Mouse (Mus musculus) erythroid progenitor cell, adult 5-6 weeks (primary cell): ENCODE measurements around the gene Lrmda. TPM values are rescaled to one million over a fixed set of nuclear protein-coding genes. Genes with fewer than 3 reads are reported as not detected.

ENCODE experiments used
- ATAC-seq: replicated peaks from 2 replicates; pipeline ENCODE4 v1.8.0; 2016; ENCODE audit warnings: moderate number of reproducible peaks, mild to moderate bottlenecking, moderate TSS enrichment, inconsistent platforms; ENCODE audit not compliant: poor library complexity, low FRiP score, severe bottlenecking
- total RNA-seq, 2 experiments: library from RNA; stranded (forward) in 1 of 2; stranded (reverse) in 1 of 2; fragments of 150-400 nt in 1 of 2; fragments of 186-747, 209-891 nt in 1 of 2; gene quantifications; 2 replicates each; pipeline versions ENCODE4 v1.2.3 to v1.2.4; 2015 to 2017; ENCODE audit warnings: low replicate concordance in 2 of 2

Gene Lrmda
- total RNA-seq, 2 experiments from 2014 or later, result 12.2 TPM; not detected in 1

DNA sequence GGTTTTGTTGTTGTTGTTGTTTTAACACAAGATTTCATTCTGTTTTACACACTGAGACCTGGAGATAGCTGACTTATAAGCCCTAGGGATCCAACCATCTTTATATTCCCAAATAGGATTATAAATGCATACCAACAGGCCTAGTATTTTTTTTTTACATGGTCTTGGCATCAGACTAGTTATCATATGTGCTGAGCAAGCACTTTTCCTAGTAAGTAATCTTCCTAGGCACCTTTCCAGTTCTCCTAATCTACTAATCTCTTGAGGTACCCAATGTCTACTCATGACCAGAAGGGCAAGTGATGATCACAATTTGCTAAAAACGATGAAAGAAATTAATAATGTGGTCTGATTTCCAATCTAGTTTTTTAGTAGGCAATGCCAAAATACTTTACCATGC lies 909.2 kb downstream of the Lrmda start:
- no peak for ATAC-seq

DNA sequence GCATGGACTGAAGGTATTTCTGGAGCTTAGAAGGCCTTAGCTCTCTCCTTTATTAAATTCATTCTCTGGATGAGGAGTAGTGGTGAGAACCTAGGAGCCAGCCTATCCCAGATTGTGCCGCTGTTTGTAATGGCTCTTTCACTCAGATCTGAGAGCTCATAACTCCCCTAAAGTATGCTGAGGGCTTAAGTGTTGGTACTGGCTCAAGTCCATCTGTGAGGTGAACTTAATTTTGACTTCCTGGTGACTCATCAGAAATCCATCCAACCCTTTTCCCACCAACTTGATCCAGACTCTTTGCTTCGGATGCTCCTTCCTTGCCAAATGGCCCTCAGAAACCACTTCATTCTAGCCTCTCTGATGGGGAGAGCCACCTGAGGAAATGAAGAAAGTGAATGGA lies 910.1 kb downstream of the Lrmda start:
- no peak for ATAC-seq

DNA sequence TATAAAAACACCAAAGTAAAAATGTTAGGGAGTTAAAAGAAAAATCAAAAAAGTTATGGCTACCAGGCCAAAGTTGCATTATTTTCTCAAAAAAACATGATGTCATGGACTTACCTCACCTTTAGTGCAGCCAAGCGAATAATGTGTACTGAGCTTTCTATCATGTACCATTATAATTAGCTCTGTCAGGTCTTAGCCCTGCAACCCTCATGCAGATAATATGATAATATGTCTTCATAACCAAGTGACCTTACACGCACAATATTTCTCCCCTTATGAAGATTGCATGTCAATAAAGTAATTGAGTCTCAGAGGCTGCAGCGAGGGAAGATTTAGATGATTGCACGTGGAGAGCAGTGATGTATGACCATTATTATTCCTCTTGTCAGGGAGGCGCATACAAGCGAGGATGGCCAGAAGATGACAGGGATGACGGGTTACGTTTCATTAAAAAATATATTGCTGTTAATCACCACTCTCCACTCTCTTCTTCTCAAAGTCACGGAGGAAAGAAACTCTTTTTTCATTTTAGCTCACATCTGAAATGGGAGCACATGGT lies 911.1 kb downstream of the Lrmda start:
- ATAC-seq, result no peak

DNA sequence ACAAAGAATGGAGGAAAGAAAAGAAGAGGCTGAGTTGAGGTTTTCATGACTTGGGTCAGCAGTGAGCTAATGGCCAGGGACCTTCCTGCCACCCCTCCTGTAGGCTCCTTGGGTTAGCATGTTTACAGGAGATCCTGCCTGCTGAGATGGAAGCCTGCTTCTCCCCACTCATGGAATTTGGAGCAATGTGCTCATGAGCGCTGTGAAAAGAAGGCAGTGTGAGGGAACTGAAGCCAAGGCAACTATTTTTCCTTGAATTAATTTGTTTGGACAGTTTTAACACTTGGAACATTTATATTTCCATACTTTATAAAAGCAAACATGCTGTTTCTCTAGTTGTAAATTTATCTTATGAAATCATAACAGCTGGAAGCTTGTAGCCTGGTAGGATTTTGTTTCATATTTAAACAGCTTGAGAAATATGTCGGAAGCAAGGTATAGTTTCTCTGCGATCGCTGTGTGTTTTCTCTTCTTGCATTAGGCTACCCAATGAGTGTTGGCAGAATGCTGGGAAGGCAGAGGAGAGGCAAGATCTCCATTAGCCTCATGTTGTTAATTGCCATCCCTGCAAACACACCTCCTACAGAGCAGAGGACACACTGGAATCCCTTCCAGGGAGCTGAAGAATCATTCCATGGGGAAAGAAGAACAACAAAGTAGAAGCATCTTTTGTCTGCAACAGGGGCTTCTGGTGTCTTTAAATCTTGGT lies 911.8 kb downstream of the Lrmda start:
- no peak for ATAC-seq

DNA sequence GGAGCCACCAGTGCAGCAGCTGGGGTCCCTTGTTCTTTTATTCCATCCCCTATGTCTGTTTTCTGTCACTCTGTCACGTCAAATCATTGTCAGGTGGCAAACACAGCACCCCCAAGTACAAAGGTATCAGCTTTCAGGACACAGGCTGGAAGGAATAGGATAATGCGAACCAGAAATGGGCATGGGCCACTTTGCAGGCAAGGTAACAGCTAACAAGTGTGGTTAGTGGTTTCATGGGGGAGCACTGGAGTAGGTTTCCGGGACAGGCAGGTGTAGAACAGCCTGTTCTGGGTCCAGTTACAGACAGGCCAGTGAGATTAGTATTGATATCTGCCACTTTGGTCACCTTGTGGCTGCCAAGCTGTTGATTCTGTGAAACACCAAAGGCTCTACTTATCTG lies 917.2 kb downstream of the Lrmda start:
- ATAC-seq, result no peak

DNA sequence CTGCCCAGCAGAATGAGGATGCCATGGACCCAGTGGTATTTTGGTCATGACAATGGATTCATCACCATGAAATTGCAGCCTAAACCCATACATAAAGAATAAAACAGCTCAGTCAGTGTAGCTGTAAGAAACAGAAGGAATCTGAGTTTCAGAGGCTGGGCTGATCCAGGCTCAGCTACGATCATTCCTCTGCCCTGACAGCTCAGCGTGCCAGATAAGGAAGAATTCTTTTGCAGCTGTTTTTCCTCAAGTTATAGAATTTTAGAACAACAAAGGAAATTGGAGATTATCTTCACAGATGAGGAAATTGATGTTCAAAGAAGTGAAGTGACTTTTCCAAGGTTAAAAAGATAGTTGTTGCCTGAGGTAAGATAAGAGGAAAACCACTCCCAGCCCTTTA lies 921.1 kb downstream of the Lrmda start:
- ATAC-seq, result no peak

DNA sequence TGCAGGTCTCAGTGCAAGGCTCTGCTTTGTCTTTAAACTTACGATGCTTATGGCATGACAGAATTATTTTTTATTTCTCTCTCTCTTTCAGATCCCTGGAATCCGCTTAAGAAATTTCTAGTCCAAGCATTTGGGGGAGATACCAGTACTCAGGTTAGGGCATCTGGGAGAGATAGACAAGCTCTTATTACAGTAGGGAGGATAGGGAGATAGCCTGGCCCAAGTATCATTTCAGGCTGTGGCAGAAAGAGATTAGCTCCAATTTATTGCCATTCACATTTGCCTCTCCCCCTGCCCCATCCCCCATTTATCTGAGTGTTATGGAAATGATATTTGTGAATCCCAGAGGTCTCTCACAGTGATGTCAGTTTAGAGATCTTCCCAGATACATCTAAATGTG lies 923.1 kb downstream of the Lrmda start:
- no peak for ATAC-seq

DNA sequence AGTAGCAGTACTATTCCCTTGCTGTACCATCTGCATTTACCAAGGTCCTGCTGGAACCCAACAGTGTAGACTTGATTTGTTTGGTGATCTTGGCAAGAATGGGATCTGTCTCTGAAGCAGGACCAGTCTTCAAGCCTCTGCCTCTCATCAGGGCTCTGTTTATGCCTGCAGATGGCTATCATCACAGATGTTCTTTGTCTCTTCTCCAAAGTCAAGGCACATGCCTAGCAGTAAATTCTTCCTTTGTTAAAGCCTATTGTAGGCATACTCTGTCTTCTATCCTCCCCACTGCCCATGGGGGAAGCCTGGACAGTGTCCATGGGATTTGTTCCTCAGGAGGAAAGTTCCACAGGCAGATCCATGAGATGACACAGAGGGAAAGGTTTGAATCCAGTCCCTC lies 930.0 kb downstream of the Lrmda start:
- no peak for ATAC-seq

DNA sequence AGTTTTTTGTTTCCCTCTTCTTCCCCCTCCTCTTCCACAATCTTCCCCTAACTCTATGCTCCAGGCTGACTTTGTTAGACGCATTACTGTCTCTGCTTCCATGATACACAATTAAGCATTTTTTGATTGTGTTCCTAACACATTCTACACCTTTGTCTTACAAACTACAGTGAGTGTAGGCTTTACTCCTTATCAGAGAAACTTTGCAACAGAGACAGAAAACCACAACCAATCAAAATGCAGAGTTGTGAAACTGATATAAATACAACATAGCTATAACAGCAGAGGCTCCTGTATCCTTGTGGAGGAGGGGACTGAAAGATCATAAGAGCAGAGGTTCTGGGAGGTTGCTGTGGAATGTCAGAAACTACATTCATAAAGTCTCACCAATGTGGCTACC lies 933.5 kb downstream of the Lrmda start:
- no peak for ATAC-seq

DNA sequence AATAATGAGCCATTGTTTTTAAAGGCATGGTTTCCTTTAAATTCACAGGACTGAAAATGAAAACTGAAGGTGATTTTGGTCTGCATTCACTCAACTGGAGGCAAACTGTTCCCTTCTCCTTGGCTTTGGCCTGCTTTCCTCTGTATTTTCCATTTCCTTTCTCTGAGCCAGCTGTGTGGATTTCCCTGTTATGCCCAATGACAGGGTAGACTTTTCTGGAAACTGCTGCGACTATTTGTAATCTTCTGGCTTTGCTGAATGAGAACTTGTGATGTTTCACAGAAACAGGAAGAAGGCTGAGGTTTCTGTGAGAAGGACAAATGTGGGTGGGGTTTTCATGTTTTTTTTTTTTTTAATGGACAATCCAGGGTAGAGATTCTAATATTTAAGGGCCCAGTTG lies 940.7 kb downstream of the Lrmda start:
- ATAC-seq, result no peak

DNA sequence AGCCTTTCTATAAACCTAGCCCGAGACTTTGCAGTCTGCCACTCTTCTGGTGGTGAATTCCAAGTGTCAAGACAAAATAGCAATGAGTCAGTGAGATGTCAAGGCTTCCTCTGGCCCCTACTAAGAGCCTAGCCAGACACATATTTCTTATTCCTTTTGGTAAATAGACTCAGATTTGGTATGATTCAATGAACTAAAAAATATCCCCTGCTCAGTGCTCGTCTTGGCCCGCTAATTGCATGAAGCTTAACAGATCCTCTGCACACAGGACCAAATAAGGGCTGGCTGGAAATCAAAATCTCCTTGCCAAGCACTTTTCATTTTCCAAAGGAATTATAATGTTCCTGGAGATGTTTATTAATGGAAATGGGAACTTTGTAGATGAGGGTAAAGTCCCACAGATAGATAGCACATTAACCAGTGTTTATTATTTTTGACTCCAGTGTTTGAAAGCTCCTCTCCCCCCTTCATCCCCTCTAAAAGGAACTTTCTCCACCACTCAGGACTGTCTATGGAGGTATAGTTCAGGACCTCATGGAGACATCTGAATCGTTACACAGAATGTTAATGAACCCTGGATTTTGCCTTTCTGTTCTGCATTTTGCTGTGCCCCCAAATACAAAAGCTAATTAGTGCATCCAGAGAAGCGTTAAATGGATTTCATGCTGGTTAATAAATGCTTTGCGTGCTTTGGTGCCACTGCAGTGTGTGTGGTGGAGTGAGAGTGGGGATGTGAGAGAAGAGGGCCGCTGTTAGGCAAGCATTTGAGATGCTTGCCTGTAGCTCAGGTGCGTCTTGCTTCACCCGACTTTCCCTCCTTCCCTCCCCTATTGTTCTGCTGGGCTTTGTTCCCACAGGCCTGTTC lies 945.5 kb downstream of the Lrmda start:
- no peak for ATAC-seq

DNA sequence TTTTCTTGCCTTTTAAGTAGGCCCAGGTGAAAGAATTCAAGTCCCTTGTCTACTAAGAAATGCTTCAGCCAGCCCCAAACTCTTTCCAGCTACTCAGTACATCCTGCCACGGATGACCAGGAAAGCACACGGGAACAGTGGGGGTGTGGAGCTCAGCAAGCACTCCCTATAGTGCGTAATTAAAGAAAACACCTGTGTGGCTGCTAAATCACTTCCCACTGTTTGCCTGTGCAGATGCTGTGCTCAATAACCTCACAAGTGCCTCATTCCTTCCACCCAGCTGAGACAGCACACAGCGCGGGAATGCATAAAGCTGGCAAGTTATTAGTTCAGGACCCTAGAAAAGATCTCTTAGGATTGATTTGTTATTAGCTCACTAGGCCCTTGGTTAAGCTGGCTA lies 949.2 kb downstream of the Lrmda start:
- ATAC-seq, result no peak

DNA sequence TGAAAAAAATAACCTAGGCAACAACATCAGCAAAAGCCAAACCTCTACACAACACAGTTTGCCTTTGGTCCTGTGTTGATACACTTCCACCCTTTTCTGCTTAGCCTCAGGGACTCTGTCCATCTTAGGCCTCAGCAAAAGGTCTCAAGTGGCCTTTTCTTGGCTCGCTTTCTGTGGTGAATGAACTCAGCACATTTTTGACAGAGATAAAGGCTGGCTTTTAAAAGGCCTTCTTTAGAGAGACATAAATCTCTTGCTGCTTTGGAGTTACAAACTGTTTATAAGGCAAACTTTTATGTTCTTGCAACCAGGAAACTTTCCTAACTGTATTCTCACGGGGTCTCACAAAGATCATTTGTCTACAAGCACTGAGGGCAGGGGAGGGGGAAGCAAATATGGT lies 967.2 kb downstream of the Lrmda start:
- no peak for ATAC-seq

DNA sequence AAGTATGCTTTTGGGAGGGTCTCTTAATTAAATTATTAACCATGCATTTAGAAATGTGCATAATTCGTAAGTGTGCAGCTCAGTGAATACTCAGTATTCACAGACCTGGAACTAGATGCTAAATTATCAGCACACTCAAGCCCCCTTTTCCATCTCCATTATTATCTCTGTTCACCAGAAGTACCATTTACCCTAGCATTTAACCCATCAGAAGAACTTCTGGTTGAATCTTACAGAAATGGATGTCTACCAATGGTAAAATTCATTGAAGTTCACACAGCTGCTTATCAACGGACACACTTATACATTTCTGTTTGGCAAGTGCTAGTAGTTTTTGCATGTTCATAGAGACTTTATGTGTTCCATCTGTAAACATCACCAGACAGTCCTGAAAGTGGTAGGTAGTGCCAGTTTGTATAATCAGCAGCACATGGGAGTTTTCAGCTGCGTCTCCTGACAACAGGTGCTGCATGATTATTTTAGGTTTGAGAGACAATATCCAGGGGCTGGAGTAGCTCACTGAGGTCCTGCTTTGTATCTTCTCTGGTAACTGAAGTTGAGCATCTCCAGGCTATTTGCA lies 968.7 kb downstream of the Lrmda start:
- ATAC-seq, result no peak

DNA sequence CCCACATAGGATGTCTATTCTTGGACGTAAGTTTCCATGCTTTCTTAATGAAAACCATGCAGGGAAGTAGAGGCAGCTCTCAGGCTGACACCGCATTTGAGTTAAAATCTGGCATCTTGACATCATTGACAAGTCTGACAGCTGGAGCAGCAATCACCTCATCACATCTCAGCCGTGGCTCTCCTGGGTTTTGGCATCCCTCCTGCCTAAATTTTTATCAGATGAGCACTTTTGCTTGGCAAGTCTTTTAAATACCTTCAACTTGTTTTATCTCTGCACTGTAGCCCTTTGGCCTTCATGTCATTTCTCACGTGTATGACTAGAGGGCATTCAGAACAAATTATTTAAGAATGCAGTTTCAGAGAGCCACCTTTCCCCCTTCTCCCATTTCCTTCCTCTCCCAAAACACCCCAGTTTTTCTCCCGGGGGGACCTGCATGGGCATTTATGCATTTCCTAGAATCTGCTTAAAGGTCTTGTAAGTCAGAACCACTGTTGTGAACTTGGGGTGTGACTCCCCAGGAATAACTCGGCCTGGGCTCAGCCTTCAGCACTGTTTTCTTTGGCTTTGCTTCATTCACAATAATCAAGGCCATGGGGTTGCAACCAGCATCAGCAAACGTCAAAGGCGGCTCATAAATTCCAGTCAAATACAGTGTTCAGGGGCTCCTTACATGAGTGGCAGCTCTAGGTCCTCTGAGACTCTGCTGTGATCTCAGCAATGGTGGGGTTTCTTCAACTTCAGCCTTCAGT lies 975.8 kb downstream of the Lrmda start:
- ATAC-seq, result no peak

DNA sequence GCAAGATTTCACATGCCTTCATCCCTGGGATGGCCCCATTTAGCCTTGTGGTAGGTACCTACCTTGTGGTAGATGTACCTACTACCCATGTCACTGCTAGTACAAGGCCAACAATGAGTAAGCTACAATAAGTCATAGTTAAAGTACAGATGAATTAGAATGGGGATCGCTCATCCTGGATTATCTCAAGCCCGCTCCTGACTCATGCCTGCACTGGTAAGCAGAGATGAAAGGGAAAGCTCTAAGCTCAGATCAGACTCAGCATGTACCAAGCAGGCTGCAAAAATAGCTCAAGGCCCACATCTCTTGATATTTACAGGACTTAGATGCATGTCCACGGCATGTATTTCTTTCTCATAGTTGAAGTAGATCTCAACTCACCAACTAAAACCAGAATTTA lies 979.4 kb downstream of the Lrmda start:
- no peak for ATAC-seq

DNA sequence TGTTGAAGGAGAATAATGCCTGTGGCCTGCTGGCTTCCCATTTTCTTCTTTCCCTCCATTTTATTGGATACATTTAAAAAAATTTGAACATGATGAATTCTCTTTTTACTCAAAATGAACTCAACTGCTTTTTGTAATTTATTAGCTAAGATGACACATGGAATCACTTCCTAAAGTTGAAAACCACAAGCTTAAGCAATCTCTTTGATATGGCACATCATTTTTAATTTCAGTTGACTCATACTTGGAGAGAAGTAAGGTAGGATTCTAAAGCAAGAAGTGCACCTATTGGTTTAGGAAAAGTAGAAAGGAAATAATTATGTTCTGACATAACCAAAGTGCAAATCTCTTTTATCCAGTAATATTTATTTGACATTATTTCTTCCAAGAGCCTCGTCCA lies 992.5 kb downstream of the Lrmda start:
- ATAC-seq, result no peak

DNA sequence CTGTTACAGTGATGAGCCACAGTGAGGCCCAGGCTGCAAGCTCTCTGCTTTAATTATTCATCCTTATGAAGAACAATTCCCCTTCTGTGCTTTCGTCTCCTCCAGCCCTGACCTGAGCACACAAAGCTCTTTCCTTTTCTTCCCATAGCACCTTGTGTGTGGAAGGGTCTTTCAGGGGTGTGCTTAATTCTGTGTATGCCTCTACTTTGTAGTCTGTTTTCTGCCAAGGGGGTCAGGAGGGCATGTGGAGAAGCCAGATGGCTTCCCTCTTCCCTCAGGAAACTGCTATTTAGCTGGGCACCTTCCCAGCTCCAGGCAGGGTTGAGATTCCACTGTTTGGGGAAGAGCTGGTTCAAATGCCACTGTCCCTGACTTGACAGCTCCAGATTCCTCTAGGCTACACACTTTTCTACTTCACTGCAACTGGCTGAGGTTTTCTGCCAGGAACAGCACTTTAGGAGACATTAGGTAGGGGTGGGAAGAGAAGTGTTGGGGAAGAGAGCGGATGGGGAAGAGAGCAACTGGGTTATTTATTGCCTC lies 995.3 kb downstream of the Lrmda start:
- ATAC-seq, result no peak

DNA sequence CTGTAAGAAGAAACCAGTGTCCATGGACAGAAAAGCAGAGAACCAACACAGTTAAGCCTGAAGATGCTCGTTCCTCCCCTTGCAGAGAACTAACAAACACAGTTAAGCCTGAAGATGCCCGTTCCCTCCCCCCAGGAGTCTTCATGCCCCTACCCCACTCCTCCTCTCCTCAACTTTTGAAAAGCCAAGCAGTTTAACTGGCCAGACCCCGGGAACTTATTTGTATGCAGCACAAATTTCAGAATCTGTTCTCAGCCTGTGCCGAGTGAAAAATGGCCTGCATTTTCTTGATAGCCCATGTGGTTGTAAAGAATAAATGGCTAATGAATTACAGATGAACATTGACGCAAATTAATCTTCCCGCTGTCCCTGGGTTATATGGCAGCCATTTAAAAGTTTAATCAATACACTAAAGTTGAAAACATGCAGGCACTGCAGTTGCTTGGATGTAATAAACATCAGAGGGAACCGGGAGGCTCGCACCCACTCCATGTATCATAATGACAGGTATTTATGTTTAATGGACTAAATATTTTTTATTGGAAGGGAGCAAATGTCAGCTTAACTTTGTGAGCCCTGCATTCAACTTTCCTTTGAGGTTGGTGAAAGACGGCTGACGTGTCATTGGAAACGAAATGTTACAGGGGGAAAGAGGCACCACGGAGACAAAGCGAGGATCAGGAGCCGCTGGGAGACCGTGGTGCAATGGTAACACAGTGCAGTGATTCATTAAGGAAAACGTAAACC lies 996.0 kb downstream of the Lrmda start:
- ATAC-seq, result no peak
